Mouse (Mus musculus): ENCODE data around the gene Disp1.

DNA sequence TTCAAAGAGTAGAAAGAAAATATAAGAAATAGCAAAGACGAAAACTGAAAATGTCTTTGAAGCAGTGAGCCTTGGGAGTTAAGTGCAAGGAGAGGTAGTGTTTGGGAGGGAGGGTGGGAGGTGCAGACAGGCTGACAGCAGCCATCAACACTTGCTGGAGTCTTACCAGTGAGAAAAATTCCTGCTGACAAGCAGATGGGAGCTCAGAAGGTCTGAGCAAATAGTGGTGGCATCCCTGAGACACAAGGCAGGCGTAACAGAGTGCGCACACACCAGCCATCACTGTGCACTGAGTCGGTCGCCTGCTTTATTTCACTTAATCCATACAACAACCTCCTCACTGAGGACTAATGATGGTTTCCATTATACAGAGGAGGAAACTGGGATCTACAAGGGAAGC is 37.8 kb downstream of the Disp1 start:
- no peak for TF ChIP-seq FLI1 (IDR thresholded peaks at IDR 0.05; ENCODE audit: low read length)
- no peak for TF ChIP-seq GATA1 (IDR thresholded peaks at IDR 0.05; ENCODE audit: borderline replicate concordance, low read length)
